Mouse (Mus musculus): ENCODE measurements around the gene Tubg1. TPM values are rescaled to one million over a fixed set of nuclear protein-coding genes. Genes with fewer than 3 reads are reported as not detected.
A peak's percentile ranks its signal among the peaks of the same experiment; 100 is the strongest.
"Not testable (repeated sequence)": the region's sequence is repeated elsewhere in the genome, so short reads cannot be mapped to it uniquely, and the experiment has no call there.

The Tubg1 gene
- polyA plus RNA-seq, 1 experiment from 2014 or later = 63.7 TPM

- WGBS = 34% methylated on average over 2 of the region's 2 CpGs
- H3K36me3 ChIP-seq (ENCODE audit: control insufficient read depth, insufficient read depth, low read length) = no peaks in the 10 kb centered on the region
- no peak overlapping the region for H3K4me2 ChIP-seq (ENCODE audit: low read depth, low read length)
- no peak overlapping the region for H3K4me3 ChIP-seq (ENCODE audit: low read depth, low read length)
- ATAC-seq (ENCODE audit: low read depth) = no peak
- no peak overlapping the region for H3K9ac ChIP-seq (replicated peaks; ENCODE audit: low read depth, low read length)
- H3K27ac ChIP-seq (ENCODE audit: low read depth, low read length) = 0 out of 2 replicates have a peak overlapping the region, but pooled peaks have one; percentile 24
- H3K4me1 ChIP-seq (ENCODE audit: control insufficient read depth, insufficient read depth, low read length) = peaks cover 19% of the 10 kb centered on the region
- no peaks in the 10 kb centered on the region for H3K9me3 ChIP-seq (ENCODE audit: control insufficient read depth, low read length)
- no peaks in the 10 kb centered on the region for H3K27me3 ChIP-seq (ENCODE audit: control insufficient read depth, insufficient read depth, low read length)
Observed at GRCm38 (mm10) chr11:101115564-101115963, 4.2 kb upstream of the Tubg1 start.

- peaks cover 6% of the 10 kb centered on the region; the same call in 1 of the 2 replicates for H3K36me3 ChIP-seq (ENCODE audit: control insufficient read depth, insufficient read depth, low read length)
- no peaks in the 10 kb centered on the region for H3K9me3 ChIP-seq (ENCODE audit: control insufficient read depth, low read length)
- no peak overlapping the region for H3K9ac ChIP-seq (replicated peaks; ENCODE audit: low read depth, low read length)
- H3K27me3 ChIP-seq (ENCODE audit: control insufficient read depth, insufficient read depth, low read length) = no peaks in the 10 kb centered on the region
- 50% methylated on average over 4 of the region's 4 CpGs for WGBS
- H3K4me3 ChIP-seq (ENCODE audit: low read depth, low read length) = no peak overlapping the region
- H3K4me1 ChIP-seq (ENCODE audit: control insufficient read depth, insufficient read depth, low read length) = peaks cover 26% of the 10 kb centered on the region
- H3K27ac ChIP-seq (ENCODE audit: low read depth, low read length) = no peak overlapping the region
- peak overlapping the region; percentile 91 for H3K4me2 ChIP-seq (ENCODE audit: low read depth, low read length)
- ATAC-seq (ENCODE audit: low read depth) = no peak
Observed at GRCm38 (mm10) chr11:101118105-101118504, 1.6 kb upstream of the Tubg1 start.

GRCm38 (mm10) chr11:101119131-101119760, 492 bp upstream of the Tubg1 start:
- under 1% methylated on average over 35 of the region's 39 CpGs for WGBS

GRCm38 (mm10) chr11:101120545-101121188, 929 bp downstream of the Tubg1 start:
- Histone ChIP-seq H3K4me3 (ENCODE audit: low read depth, low read length) (peak overlapping the region; percentile 78), H3K27ac (ENCODE audit: low read depth, low read length) (peak overlapping the region; percentile 82), H3K4me2 (ENCODE audit: low read depth, low read length) (peak overlapping the region; percentile 85), H3K36me3 (ENCODE audit: control insufficient read depth, insufficient read depth, low read length) (peaks cover 14% of the 10 kb centered on the region; the same call in 1 of the 2 replicates), H3K27me3 (ENCODE audit: control insufficient read depth, insufficient read depth, low read length) (no peaks in the 10 kb centered on the region), H3K9me3 (ENCODE audit: control insufficient read depth, low read length) (no peaks in the 10 kb centered on the region), H3K9ac (replicated peaks; ENCODE audit: low read depth, low read length) (peak overlapping the region; percentile 65), H3K4me1 (ENCODE audit: control insufficient read depth, insufficient read depth, low read length) (peaks cover 23% of the 10 kb centered on the region)
- WGBS = 23% methylated on average over 19 of the region's 19 CpGs
- no peak for ATAC-seq (ENCODE audit: low read depth)

More at GRCm38 (mm10) chr11:101119131-101119760, 492 bp upstream of the Tubg1 start:
- Histone ChIP-seq H3K9me3 (ENCODE audit: control insufficient read depth, low read length) (no peaks in the 10 kb centered on the region), H3K36me3 (ENCODE audit: control insufficient read depth, insufficient read depth, low read length) (peaks cover 10% of the 10 kb centered on the region; the same call in 1 of the 2 replicates), H3K4me1 (ENCODE audit: control insufficient read depth, insufficient read depth, low read length) (peaks cover 26% of the 10 kb centered on the region), H3K27me3 (ENCODE audit: control insufficient read depth, insufficient read depth, low read length) (no peaks in the 10 kb centered on the region), H3K4me3 (ENCODE audit: low read depth, low read length) (peak overlapping the region; percentile 78), H3K4me2 (ENCODE audit: low read depth, low read length) (peak overlapping the region; percentile 91), H3K27ac (ENCODE audit: low read depth, low read length) (peak overlapping the region; percentile 84), H3K9ac (replicated peaks; ENCODE audit: low read depth, low read length) (peak overlapping the region; percentile 93)
- peak; percentile 84 for ATAC-seq (ENCODE audit: low read depth)

- not testable (repeated sequence) for H3K27me3 ChIP-seq (ENCODE audit: control insufficient read depth, insufficient read depth, low read length); H3K9me3 ChIP-seq (ENCODE audit: control insufficient read depth, low read length); H3K4me3 ChIP-seq (ENCODE audit: low read depth, low read length); H3K4me1 ChIP-seq (ENCODE audit: control insufficient read depth, insufficient read depth, low read length); ATAC-seq (ENCODE audit: low read depth); H3K27ac ChIP-seq (ENCODE audit: low read depth, low read length); H3K4me2 ChIP-seq (ENCODE audit: low read depth, low read length); H3K9ac ChIP-seq (replicated peaks; ENCODE audit: low read depth, low read length)
- 97% methylated on average over 8 of the region's 8 CpGs for WGBS
- peaks cover 23% of the 10 kb centered on the region; the same call in 1 of the 2 replicates for H3K36me3 ChIP-seq (ENCODE audit: control insufficient read depth, insufficient read depth, low read length)
Observed at GRCm38 (mm10) chr11:101124494-101124893, 4.8 kb downstream of the Tubg1 start.

GRCm38 (mm10) chr11:101125008-101125407, 5.3 kb downstream of the Tubg1 start:
- 98% methylated on average over 6 of the region's 9 CpGs for WGBS
- not testable (repeated sequence) for H3K27me3 ChIP-seq (ENCODE audit: control insufficient read depth, insufficient read depth, low read length); ATAC-seq (ENCODE audit: low read depth); H3K9ac ChIP-seq (replicated peaks; ENCODE audit: low read depth, low read length); H3K4me3 ChIP-seq (ENCODE audit: low read depth, low read length); H3K4me1 ChIP-seq (ENCODE audit: control insufficient read depth, insufficient read depth, low read length); H3K9me3 ChIP-seq (ENCODE audit: control insufficient read depth, low read length); H3K4me2 ChIP-seq (ENCODE audit: low read depth, low read length); H3K27ac ChIP-seq (ENCODE audit: low read depth, low read length)
- H3K36me3 ChIP-seq (ENCODE audit: control insufficient read depth, insufficient read depth, low read length) = peaks cover 23% of the 10 kb centered on the region; the same call in 1 of the 2 replicates

- Histone ChIP-seq H3K4me3 (ENCODE audit: low read depth, low read length) (no peak overlapping the region), H3K27me3 (ENCODE audit: control insufficient read depth, insufficient read depth, low read length) (no peaks in the 10 kb centered on the region), H3K36me3 (ENCODE audit: control insufficient read depth, insufficient read depth, low read length) (peaks cover 23% of the 10 kb centered on the region; the same call in 1 of the 2 replicates), H3K4me1 (ENCODE audit: control insufficient read depth, insufficient read depth, low read length) (no peaks in the 10 kb centered on the region), H3K27ac (ENCODE audit: low read depth, low read length) (no peak overlapping the region), H3K9ac (replicated peaks; ENCODE audit: low read depth, low read length) (no peak overlapping the region), H3K4me2 (ENCODE audit: low read depth, low read length) (no peak overlapping the region), H3K9me3 (ENCODE audit: control insufficient read depth, low read length) (no peaks in the 10 kb centered on the region)
- ATAC-seq (ENCODE audit: low read depth) = no peak
- 75% methylated on average over 1 of the region's 1 CpGs for WGBS
Observed at GRCm38 (mm10) chr11:101127075-101127474, 7.3 kb downstream of the Tubg1 start.

GRCm38 (mm10) chr11:101128996-101129577, 9.3 kb downstream of the Tubg1 start:
- H3K4me3 ChIP-seq (ENCODE audit: low read depth, low read length) = no peak overlapping the region
- H3K9me3 ChIP-seq (ENCODE audit: control insufficient read depth, low read length) = no peaks in the 10 kb centered on the region
- no peak for ATAC-seq (ENCODE audit: low read depth)
- no peak overlapping the region for H3K27ac ChIP-seq (ENCODE audit: low read depth, low read length)
- H3K4me2 ChIP-seq (ENCODE audit: low read depth, low read length) = no peak overlapping the region
- peaks cover 14% of the 10 kb centered on the region; the same call in 1 of the 2 replicates for H3K36me3 ChIP-seq (ENCODE audit: control insufficient read depth, insufficient read depth, low read length)
- no peak overlapping the region for H3K9ac ChIP-seq (replicated peaks; ENCODE audit: low read depth, low read length)
- 88% methylated on average over 11 of the region's 11 CpGs for WGBS
- H3K27me3 ChIP-seq (ENCODE audit: control insufficient read depth, insufficient read depth, low read length) = no peaks in the 10 kb centered on the region
- no peaks in the 10 kb centered on the region for H3K4me1 ChIP-seq (ENCODE audit: control insufficient read depth, insufficient read depth, low read length)

All from neural tube, embryonic 14.5 days (tissue).